Mouse (Mus musculus): ENCODE measurements around the gene Slc39a5.

DNA sequence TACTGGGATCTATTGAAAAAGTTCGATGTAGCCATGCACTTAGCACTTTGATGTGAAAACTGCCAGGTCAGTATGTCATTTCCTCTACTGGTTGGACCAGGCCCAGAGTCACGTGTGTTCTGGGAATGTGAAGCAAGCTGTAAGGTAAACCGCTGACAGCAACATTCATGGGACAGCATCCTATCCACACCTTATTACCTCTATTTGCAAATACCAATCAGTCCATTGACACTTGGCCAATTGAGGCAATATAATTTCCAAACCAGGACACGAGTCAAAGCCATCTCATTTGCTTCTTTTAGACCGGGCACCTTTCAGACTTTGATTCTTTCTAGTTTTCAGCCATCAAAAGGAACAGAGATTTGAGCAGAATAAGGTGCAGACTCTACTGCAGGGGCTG, 28.0 kb upstream of the Slc39a5 start:
- TF ChIP-seq CTCF (IDR thresholded peaks at IDR 0.05; ENCODE audit: extremely low read depth, insufficient read length, insufficient replicate concordance, low read depth, low read length) (no peak), POLR2A (IDR thresholded peaks at IDR 0.05; ENCODE audit: low read depth, low read length) (no peak)
